Mouse (Mus musculus) urinary bladder, postnatal 4 days (tissue): Measurements from ENCODE around the gene 5730409E04Rik.

Experiments used
- DNase-seq, 2 experiments: peaks; one replicate each; pipeline ENCODE4 v3.0.0; 2021 to 2022; ENCODE audit warnings: low spot score in 2 of 2

The 5730409E04Rik gene

GRCm38 (mm10) chr4:126609606-126610181 lies at the start of gene 5730409E04Rik:
Gene 5730409E04Rik, plus strand, starts transcription at chr4:126609818.
- DNase-seq: peak; percentile 80 to 84

DNA sequence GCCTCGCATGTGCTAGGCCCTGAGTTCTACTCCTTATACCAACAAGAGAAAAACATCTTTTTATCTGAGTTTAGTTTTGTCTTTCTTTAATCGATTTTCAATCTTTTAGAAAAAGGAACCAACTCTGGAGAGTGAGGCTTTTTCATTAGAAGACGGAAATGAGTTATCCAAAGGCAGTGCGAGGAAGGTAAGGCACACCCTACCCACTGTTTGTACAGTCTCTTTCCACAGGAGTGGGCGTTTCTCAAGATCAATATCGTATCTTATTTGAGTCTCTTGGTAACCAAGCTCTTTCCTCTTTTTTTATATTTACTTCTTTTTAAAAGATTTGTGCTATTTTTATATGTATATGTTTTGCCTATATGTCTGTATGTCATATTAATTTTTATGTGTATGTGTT lies 45.8 kb upstream of the 5730409E04Rik start:
- no peak for DNase-seq

DNA sequence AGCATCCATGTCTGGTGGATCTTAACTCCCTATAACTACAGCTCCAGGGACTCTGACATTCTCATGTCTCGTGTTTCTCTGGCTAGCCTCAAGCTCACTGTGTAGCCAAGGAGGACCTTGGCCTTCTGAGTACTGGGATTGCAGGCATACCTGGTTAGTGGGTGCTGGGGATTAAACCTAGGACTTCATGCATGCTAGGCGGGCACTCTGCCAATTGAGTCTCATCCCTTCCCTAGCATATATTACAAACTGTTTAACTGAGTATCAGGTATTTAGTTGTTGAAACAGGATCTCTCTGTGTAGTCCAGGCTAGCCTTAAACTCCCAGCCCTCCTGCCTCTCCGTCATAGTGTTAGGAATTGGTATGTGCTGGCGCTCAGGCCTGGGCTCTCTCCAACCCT lies 42.4 kb upstream of the 5730409E04Rik start:
- DNase-seq: no peak

GRCm38 (mm10) chr4:126569783-126570182 lies 39.8 kb upstream of the 5730409E04Rik start:
- DNase-seq: no peak

GRCm38 (mm10) chr4:126576281-126576680 lies 33.3 kb upstream of the 5730409E04Rik start:
- DNase-seq: no peak

DNA sequence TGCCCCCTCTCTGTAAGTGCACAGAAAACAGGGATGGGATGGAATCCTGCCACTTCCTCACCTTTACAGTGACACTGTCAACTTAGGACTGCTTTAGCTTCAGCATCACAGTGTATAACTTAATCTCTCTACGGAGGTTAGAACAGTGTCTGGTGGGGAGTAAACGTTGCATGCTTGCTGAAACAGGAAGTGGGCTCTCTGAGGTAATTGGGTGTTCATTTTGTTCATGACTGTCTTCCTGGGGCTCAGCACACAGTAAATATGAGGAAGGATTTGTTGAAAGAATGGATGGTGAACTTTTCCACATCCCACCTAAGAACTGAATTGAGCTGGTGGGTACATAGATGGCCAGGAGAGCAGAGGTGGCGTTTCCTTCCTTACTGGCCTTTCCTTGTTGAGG lies 31.7 kb upstream of the 5730409E04Rik start:
- DNase-seq: no peak

GRCm38 (mm10) chr4:126579077-126579476 lies 30.5 kb upstream of the 5730409E04Rik start:
- no peak for DNase-seq

GRCm38 (mm10) chr4:126585739-126586138 lies 23.9 kb upstream of the 5730409E04Rik start:
- DNase-seq: no peak

DNA sequence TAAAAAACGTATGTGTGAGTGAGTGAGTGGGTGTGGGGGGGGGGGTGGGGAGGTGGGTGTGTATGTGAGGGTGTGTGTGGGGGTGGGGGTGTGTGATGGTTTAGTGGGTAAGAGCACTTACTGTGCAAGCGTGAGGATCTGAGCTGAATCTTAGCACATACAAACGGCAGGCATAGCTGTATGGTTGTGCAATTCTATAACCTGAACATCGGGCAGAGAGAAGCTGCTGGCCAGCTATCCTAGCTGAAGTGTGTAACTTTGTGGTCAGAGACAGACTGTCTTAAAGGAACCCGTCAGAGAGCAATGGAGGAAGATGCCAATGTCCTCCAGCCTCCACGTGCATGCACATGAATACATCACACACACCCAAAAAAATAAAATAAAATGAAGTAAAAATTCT lies 17.6 kb upstream of the 5730409E04Rik start:
- no peak for DNase-seq

DNA sequence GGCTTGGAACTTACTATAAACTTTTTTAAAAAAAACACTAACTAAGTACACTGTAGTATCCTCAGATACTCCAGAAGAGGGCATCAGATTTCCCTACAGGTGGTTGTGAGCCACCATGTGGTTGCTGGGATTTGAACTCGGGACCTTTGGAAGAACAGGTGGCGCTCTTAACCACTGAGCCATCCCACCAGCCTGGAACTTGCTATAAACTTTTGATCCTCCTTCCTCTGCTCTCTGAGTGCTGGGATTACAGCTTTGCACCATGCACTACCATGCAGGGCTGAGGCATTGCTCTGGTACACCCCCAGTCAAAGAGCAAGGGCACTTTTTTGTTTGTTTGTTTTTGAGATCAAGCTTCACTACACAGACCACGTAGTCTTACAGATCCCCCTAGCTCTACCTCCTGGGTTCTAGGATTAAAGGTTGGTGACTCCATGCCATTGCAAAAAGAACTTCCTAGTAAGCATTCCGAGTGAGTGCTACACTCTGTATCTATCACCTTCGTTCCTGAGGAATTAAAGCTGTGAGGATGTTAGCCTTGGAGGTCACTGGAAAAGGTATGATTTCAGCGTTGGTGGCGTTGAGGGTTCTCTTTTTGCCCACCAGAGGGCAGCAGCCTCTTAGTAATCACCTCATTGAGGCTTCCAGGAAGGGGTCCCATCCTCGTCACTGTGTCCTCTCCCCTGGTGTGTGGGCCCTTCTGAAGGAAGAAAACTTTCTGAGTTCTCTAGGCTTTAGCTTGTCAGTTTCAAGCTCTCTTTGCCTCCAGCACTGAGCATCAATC lies 9.5 kb upstream of the 5730409E04Rik start:
- DNase-seq: no peak

DNA sequence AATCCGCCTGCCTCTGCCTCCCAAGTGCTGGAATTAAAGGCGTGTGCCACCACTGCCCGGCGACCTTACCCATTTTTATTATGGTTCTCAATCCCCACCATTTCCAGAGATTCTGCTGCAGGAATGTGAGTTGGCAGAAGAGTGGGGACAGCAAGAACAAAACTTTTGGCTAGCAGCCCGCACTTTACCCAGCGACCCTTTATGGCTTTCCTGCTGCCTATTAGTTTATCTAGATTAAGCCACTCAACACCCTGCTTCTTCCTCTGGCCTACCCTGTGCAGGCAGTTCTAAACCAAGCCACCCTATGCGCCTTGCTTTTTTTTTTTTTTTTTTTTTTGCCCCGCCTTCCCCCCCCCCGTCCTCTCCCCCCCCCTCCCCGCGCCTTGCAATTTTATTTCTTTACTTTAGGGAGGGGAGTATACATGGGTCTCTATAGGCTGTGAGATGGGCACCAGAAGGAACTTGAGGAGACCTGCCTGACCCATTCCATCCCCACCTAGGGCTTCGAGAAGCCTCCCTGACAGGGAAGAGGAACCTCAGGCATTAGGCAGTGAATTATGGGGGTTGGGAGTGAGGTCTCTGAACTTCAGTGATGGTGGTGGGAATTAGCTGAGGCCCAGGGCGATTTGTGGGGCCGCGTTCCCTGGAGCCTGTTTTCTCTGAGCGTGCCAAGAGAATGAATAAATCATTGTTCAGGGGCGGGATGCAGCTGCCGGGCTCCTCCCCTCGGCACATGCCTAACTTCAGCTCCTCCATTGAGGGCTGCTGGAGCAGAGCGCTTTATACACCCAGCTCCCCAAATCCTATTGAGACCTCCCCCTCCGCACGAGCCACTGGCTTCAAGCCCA lies 7.8 kb upstream of the 5730409E04Rik start:
- DNase-seq: peak; percentile 26 to 62

DNA sequence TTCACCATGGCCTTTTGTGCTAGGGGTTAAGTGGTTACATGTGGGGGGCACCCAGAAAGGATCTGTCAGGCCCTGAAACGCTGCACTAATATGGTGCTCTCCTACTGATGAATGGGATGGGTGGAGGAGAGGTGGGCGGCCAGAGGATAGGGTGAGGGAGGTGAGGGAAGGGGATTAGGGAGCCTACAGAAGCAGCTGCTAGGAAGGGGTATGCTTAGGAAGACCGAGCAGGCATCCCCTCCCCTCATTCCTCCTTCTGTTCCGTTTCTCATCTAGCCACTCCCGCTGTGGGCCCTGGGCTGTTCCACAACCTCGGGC lies 7.2 kb upstream of the 5730409E04Rik start:
- no peak for DNase-seq

DNA sequence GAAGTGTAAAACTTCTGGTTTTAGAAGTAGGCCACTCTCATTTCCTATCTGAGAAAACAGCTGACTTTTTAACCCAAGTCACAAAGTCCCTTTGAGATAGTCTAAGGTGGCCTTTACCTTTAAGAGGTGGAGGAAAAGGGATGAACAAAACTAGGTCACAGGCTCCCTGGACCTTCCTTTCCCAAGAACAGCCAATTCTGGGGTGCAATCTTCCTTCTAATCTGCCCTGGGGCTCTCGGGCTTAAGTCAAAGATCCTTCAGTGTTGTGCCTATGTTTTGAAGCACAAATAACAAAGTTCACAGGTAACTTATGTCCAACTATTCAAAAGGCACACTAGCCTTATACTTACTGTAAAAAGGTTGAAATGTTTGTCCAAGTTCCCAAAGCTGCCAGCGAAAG lies 5.5 kb upstream of the 5730409E04Rik start:
- no peak for DNase-seq

- DNase-seq: no peak
Observed at GRCm38 (mm10) chr4:126605751-126606150, 3.9 kb upstream of the 5730409E04Rik start.

GRCm38 (mm10) chr4:126611991-126612390 lies 2.4 kb downstream of the 5730409E04Rik start:
- DNase-seq: no peak

DNA sequence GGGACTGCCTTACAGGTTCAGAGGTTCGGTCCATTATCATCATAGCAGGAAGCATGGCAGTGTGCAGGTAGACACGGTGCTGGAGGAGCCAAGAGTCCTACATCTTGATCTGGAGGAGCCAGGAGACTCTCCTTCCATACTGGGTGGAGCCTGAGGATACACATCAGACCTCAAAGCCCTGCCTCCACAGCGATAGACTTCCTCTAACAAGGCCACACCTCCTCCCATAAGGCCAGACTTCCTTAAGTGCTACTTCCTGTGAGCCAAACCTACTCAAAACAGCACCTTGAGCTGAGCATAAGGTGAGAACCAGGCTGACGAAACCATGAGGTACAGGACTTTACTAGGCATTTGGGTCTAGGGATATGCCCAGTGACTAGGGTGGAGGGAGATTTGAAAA lies 6.7 kb downstream of the 5730409E04Rik start:
- no peak for DNase-seq

GRCm38 (mm10) chr4:126619691-126620330 lies 10.2 kb downstream of the 5730409E04Rik start:
- DNase-seq: no peak

DNA sequence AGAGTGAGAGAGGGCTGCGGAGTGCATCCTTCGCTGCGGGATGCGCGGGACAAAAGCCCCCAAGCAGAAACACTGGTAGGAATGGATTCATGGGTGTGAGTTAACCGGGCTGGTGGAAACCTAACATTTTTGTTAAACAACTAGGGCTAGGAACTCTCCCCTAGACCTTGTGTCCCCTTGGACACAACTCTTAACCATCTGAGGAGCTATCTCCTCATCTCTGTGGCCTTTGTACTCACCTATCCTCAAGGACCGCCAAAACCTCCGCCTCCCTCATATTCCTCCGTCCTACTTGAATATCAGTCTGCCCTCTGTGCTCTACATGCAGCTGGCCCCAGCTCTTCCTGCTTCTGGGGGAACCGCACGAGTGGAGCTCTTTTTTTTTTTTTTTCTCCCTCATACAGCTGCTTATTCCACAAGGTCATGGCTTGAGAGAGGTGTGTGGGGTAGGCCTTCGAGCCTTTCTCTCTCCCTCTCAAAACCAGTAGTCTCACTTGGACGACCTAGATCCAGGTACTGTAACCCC lies 10.8 kb downstream of the 5730409E04Rik start:
- no peak for DNase-seq

DNA sequence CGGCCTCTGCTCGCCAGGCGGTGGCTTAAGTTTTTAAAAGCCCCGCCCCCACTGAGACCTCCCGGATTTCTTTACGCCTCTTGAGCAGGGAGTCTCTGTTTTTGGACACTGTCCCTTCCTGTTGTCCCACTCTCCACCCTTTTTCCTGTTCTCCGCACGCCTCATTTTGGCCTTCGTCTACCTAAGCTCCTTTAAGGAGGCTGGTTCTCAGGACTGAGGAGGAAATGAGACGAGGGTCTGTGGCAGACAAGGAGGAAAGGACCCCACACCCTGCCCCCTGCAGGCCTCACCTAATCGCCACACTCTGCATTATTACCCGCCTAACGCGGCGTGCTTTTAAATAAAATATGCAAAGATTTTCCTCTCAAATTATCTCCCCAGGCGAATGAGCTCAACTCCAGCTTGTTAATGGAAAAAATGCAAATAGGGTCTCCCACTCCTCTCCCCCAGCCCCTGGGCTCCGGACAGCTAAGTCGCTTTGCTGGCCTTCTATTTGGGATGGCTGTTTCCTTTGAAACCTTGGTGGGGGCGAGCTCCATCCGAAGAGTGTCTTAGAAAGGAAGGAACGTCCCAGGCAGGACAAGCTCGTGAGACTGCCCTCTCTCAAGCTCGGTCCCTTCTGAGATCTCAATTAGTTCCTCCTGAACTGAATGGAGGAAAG lies 17.5 kb downstream of the 5730409E04Rik start:
- no peak for DNase-seq

GRCm38 (mm10) chr4:126631922-126632321 lies 22.3 kb downstream of the 5730409E04Rik start:
- no peak for DNase-seq

DNA sequence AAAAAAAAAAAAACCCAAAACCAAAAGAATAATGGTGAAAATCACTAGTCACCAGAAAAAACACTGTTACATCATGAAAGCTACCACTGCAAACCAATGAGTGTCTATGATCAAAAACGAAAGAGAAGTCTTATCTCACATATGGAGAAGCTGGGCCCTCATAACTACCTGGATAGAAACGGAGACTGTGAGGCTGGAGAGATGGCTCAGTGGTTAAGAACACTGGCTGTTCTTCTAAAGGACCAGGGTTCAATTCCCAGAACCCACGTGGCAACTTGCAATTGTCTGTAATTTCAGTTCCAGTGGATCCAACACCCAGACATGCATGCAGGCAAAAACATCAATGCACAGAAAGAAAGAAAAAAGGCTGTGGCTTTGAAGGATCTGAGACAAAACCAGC lies 23.1 kb downstream of the 5730409E04Rik start:
- no peak for DNase-seq
